Mouse (Mus musculus) CD4-positive, CD25-positive, alpha-beta regulatory T cell (primary cell): ENCODE results near the gene Il20. TPM values are rescaled to one million over a fixed set of nuclear protein-coding genes. Genes with fewer than 3 reads are reported as not detected.

Experiments
- polyA plus RNA-seq: library from polyadenylated mRNA; unstranded; fragments of 100-300 nt; shearing (Covaris generic); gene quantifications from one replicate; pipeline ENCODE4 v1.2.1, GENCODE M21; 2017

Il20 gene
- polyA plus RNA-seq = not detected

GRCm38 (mm10) chr1:130911401-130912010 is at the start of gene Il20:
TSS of gene Il20 (minus strand) at chr1:130911451.

GRCm38 (mm10) chr1:130940065-130940687 is 28.9 kb upstream of the Il20 start, which contains the start of gene Il19:
TSS of gene Il19 (minus strand) at chr1:130940115.

GRCm38 (mm10) chr1:130887354-130887753 is 23.9 kb downstream of the Il20 start, which contains the start of gene Il24:
TSS of gene Il24 (minus strand) at chr1:130887454.

GRCm38 (mm10) chr1:130865541-130866221 is 45.6 kb downstream of the Il20 start, which contains the start of gene Fcmr:
TSS of gene Fcmr (plus strand) at chr1:130865669.

Other genes with a start within 250 kb of the Il20 start
- gene C4bp, start 249.8 kb downstream of the Il20 start, polyA plus RNA-seq = not detected
- not detected for gene Gm29427, start 195.7 kb downstream of the Il20 start, polyA plus RNA-seq
- 6.7 TPM for gene Yod1, start 194.1 kb downstream of the Il20 start, polyA plus RNA-seq
- gene Pfkfb2, start 182.2 kb downstream of the Il20 start, polyA plus RNA-seq = 4.9 TPM
- 0.31 TPM for gene AA986860, start 179.5 kb downstream of the Il20 start, polyA plus RNA-seq
- gene Fcamr, start 110.5 kb downstream of the Il20 start, polyA plus RNA-seq = 0.41 TPM
- 0.18 TPM for gene Pigr, start 84.8 kb downstream of the Il20 start, polyA plus RNA-seq
- gene Fcmr, start 45.8 kb downstream of the Il20 start, polyA plus RNA-seq = 9.1 TPM
- gene Il24, start 24.0 kb downstream of the Il20 start, polyA plus RNA-seq = not detected
- not detected for gene Il19, start 28.7 kb upstream of the Il20 start, polyA plus RNA-seq
- 5.1 TPM for gene Il10, start 108.4 kb upstream of the Il20 start, polyA plus RNA-seq
- 142 TPM for gene Mapkapk2, start 186.4 kb upstream of the Il20 start, polyA plus RNA-seq
- gene Dyrk3, start 226.9 kb upstream of the Il20 start, polyA plus RNA-seq = 0.19 TPM
- 63.6 TPM for gene Eif2d, start 241.7 kb upstream of the Il20 start, polyA plus RNA-seq